Comparison of ENCODE assay signal across 8 mouse cellular contexts in genomic region chr6:108784796-108785195, GRCm38 (mm10). TPM values are rescaled to one million over a fixed set of nuclear protein-coding genes. Genes with fewer than 3 reads are reported as not detected.
DNase-seq lines count a peak whose midpoint lies in the region; ATAC-seq and TF ChIP-seq lines count a peak whose summit lies in the region.

No protein-coding gene starts in this region.

- ATAC-seq in heart, embryonic 12.5 days (ENCODE audit: insufficient number of reproducible peaks, low FRiP score): no peak
- ATAC-seq in hematopoietic stem cell, adult 5-6 weeks (replicated peaks in 1 of 2; ENCODE audit: insufficient read depth in 1 of 2, low FRiP score in 2 of 2, low TSS enrichment in 1 of 2, low read depth in 1 of 2, poor library complexity in 2 of 2, severe bottlenecking in 2 of 2): peak; percentile 78 to 89
- ATAC-seq in liver, embryonic 15.5 days (ENCODE audit: insufficient read depth): 0 out of 2 replicates have a peak, but pooled peaks have one; percentile 5
- no peak for ATAC-seq in stomach, embryonic 16.5 days (ENCODE audit: insufficient read depth, low FRiP score)

- DNase-seq in heart, adult 8-10 months (ENCODE audit: low spot score): no peak
- DNase-seq in MEL (ENCODE audit: low read depth, low spot score): peak; percentile 79
- no peak for DNase-seq in adrenal gland, postnatal 10 days
- DNase-seq in layer of hippocampus, postnatal 10 days (ENCODE audit: low spot score in 2 of 2): no peak

- TF ChIP-seq POLR2A in MEL (IDR thresholded peaks at IDR 0.05; ENCODE audit: control insufficient read depth in 1 of 2, insufficient read depth in 1 of 2, low read depth in 1 of 2, low read length in 2 of 2, poor library complexity in 1 of 2): no peak

- H3K4me2 ChIP-seq in heart, embryonic 12.5 days: peak overlapping the region; percentile 86
- H3K4me2 ChIP-seq in liver, embryonic 15.5 days: peak overlapping the region; percentile 81
- H3K4me2 ChIP-seq in stomach, embryonic 16.5 days (ENCODE audit: low read depth, low read length): peak overlapping the region; percentile 74

- H3K27ac ChIP-seq in heart, embryonic 12.5 days (ENCODE audit: poor library complexity, severe bottlenecking): no peak overlapping the region
- H3K27ac ChIP-seq in MEL (ENCODE audit: control insufficient read depth, low read depth, low read length): no peak overlapping the region
- no peak overlapping the region for H3K27ac ChIP-seq in liver, embryonic 15.5 days (replicated peaks)
- peak overlapping the region; percentile 32 for H3K27ac ChIP-seq in stomach, embryonic 16.5 days (ENCODE audit: low read length)

- no peak for TF ChIP-seq EP300 in MEL (IDR thresholded peaks at IDR 0.05; ENCODE audit: low read depth in 1 of 2, low read length in 2 of 2)

- H3K9ac ChIP-seq in heart, embryonic 12.5 days: peak overlapping the region; percentile 99; the same call in 1 of the 2 replicates
- H3K9ac ChIP-seq in MEL (ENCODE audit: control insufficient read depth, low read depth, low read length, poor library complexity, severe bottlenecking): no peak overlapping the region
- H3K9ac ChIP-seq in liver, embryonic 15.5 days: peak overlapping the region; percentile 96; the same call in 1 of the 2 replicates
- peak overlapping the region; percentile 99; the same call in 1 of the 2 replicates for H3K9ac ChIP-seq in stomach, embryonic 16.5 days (ENCODE audit: low read length)

- peaks cover 16% of the 10 kb centered on the region for H3K4me1 ChIP-seq in heart, embryonic 12.5 days (replicated peaks)
- peaks cover 0 to 4% of the 10 kb centered on the region in 2 experiments; a peak in 3 of 4 replicates for H3K4me1 ChIP-seq in MEL (ENCODE audit: control insufficient read depth in 1 of 2, insufficient read depth in 2 of 2, low read length in 2 of 2)
- peaks cover 32% of the 10 kb centered on the region for H3K4me1 ChIP-seq in liver, embryonic 15.5 days (replicated peaks)
- peaks cover 16% of the 10 kb centered on the region for H3K4me1 ChIP-seq in stomach, embryonic 16.5 days (ENCODE audit: control insufficient read depth, insufficient read depth, low read length)

- H3K9me3 ChIP-seq in heart, embryonic 12.5 days (replicated peaks): no peaks in the 10 kb centered on the region
- no peaks in the 10 kb centered on the region for H3K9me3 ChIP-seq in MEL (replicated peaks; ENCODE audit: insufficient read depth, low read length)
- no peaks in the 10 kb centered on the region for H3K9me3 ChIP-seq in liver, embryonic 15.5 days (replicated peaks)
- H3K9me3 ChIP-seq in stomach, embryonic 16.5 days (replicated peaks; ENCODE audit: control insufficient read depth, low read length): no peaks in the 10 kb centered on the region

- peaks cover 51% of the 10 kb centered on the region for H3K79me2 ChIP-seq in MEL (ENCODE audit: control insufficient read depth, insufficient read depth, low read length, poor library complexity)

- no peak; a peak in 1 of 6 replicates for TF ChIP-seq CTCF in MEL (IDR thresholded peaks at IDR 0.05 in 2 of 3, conservative IDR thresholded peaks at IDR 0.05 in 1 of 3; ENCODE audit: control insufficient read depth in 1 of 3, insufficient read depth in 1 of 3, low read depth in 2 of 3, low read length in 3 of 3, poor library complexity in 1 of 3, severe bottlenecking in 1 of 3)

- peak overlapping the region; percentile 99 for H3K4me3 ChIP-seq in heart, embryonic 12.5 days
- peak overlapping the region; percentile 85 to 98 for H3K4me3 ChIP-seq in MEL (ENCODE audit: control insufficient read depth in 1 of 2, insufficient read depth in 1 of 2, low read depth in 2 of 2, low read length in 2 of 2)
- H3K4me3 ChIP-seq in liver, embryonic 15.5 days (replicated peaks): peak overlapping the region; percentile 100
- H3K4me3 ChIP-seq in stomach, embryonic 16.5 days (replicated peaks; ENCODE audit: low read length): peak overlapping the region; percentile 100

- 0 out of 2 replicates have a peak, but pooled peaks cover 3% of the 10 kb centered on the region for H3K36me3 ChIP-seq in heart, embryonic 12.5 days
- H3K36me3 ChIP-seq in MEL (ENCODE audit: control insufficient read depth in 1 of 2, insufficient read depth in 2 of 2, low read length in 2 of 2): peaks cover 2 to 17% of the 10 kb centered on the region in 2 experiments; a peak in 3 of 4 replicates
- no peaks in the 10 kb centered on the region for H3K36me3 ChIP-seq in liver, embryonic 15.5 days (replicated peaks)
- no peaks in the 10 kb centered on the region for H3K36me3 ChIP-seq in stomach, embryonic 16.5 days (ENCODE audit: control insufficient read depth, insufficient read depth, low read length)

- H3K27me3 ChIP-seq in heart, embryonic 12.5 days (replicated peaks): no peaks in the 10 kb centered on the region
- H3K27me3 ChIP-seq in MEL (ENCODE audit: control insufficient read depth in 1 of 2, insufficient read depth in 2 of 2, low read length in 2 of 2): no peaks in the 10 kb centered on the region
- H3K27me3 ChIP-seq in liver, embryonic 15.5 days: no peaks in the 10 kb centered on the region
- no peaks in the 10 kb centered on the region for H3K27me3 ChIP-seq in stomach, embryonic 16.5 days (ENCODE audit: control insufficient read depth, insufficient read depth, low read length)

- no peak for TF ChIP-seq RAD21 in MEL (IDR thresholded peaks at IDR 0.05; ENCODE audit: low read depth, low read length)

- 41% methylated on average over 5 of the region's 5 CpGs for WGBS in heart, embryonic 12.5 days
- WGBS in liver, embryonic 15.5 days (ENCODE audit: insufficient replicate concordance): 9% methylated on average over 5 of the region's 5 CpGs
- WGBS in stomach, embryonic 16.5 days: 35% methylated on average over 5 of the region's 5 CpGs

TF ChIP-seq in MEL, 35 proteins besides CTCF, POLR2A, EP300 and RAD21:
- TF ChIP-seq GATA1 (IDR thresholded peaks at IDR 0.05; ENCODE audit: low read depth, low read length) (peak; percentile 29; the same call in 1 of the 2 replicates), TCF12 (IDR thresholded peaks at IDR 0.05; ENCODE audit: low read depth, low read length) (no peak), USF2 (IDR thresholded peaks at IDR 0.05; ENCODE audit: borderline replicate concordance in 1 of 2, insufficient read depth in 1 of 2, low read depth in 1 of 2, low read length in 2 of 2) (no peak), MXI1 (IDR thresholded peaks at IDR 0.05; ENCODE audit: low read depth, low read length) (peak; percentile 1; the same call in 1 of the 2 replicates)
TF ChIP-seq in MEL: peak in this region for 2.

RNA-seq across cellular contexts. Expression of gene Arl8b, which starts 1.9 kb away (rescaled TPM):
- polyA plus RNA-seq in heart, embryonic 12.5 days (2016; fragmentation: Nextera tagmentation; extraction: Ambion mirVana): 71.6 and 72.6 TPM in 2 replicates
- total RNA-seq in heart, adult 8-10 months (2022): 100 to 1,000 TPM in 2 of 4 experiments, 10 to 100 TPM in 2; 91.8 to 102 (median 97.3) TPM
- 37.7 and 45.2 TPM in 2 replicates for total RNA-seq in MEL (2012; rRNA removed)
- polyA plus RNA-seq in MEL (2012; ENCODE audit: insufficient read depth in 1 of 2, insufficient read length in 2 of 2, low read depth in 1 of 2, low replicate concordance in 2 of 2, missing spikeins in 1 of 2): 100 to 1,000 TPM in 1 of 2 experiments, 10 to 100 TPM in 1; 75.2 to 120 TPM
- total RNA-seq in hematopoietic stem cell, adult 5-6 weeks (2017): 61.6 and 67.1 TPM in 2 replicates
- 31.0 and 32.7 TPM in 2 replicates for polyA plus RNA-seq in liver, embryonic 15.5 days (2015; fragmentation: Nextera tagmentation; extraction: Ambion mirVana)
- 92.3 and 94.1 TPM in 2 replicates for polyA plus RNA-seq in stomach, embryonic 16.5 days (2015; fragmentation: Nextera tagmentation; extraction: Ambion mirVana)
- total RNA-seq in adrenal gland, postnatal 10 days (2021): 100 to 1,000 TPM; 101 to 103 TPM
- 100 to 1,000 TPM; 142 to 165 TPM for total RNA-seq in layer of hippocampus, postnatal 10 days (2021)

RNA-seq across cellular contexts. Expression of gene Edem1, which starts 43.6 kb away (rescaled TPM):
- polyA plus RNA-seq in heart, embryonic 12.5 days (2016; fragmentation: Nextera tagmentation; extraction: Ambion mirVana): 15.4 and 15.6 TPM in 2 replicates
- total RNA-seq in heart, adult 8-10 months (2022): 10 to 100 TPM in 2 of 4 experiments, 1 to 10 TPM in 2; 6.2 to 12.5 (median 9.0) TPM
- total RNA-seq in MEL (2012; rRNA removed): 10.8 and 11.1 TPM in 2 replicates
- polyA plus RNA-seq in MEL (2012; ENCODE audit: insufficient read depth in 1 of 2, insufficient read length in 2 of 2, low read depth in 1 of 2, low replicate concordance in 2 of 2, missing spikeins in 1 of 2): 10 to 100 TPM in 1 of 2 experiments, not detected in 1; 17.9 TPM
- total RNA-seq in hematopoietic stem cell, adult 5-6 weeks (2017): 18.5 and 27.3 TPM in 2 replicates
- polyA plus RNA-seq in liver, embryonic 15.5 days (2015; fragmentation: Nextera tagmentation; extraction: Ambion mirVana): 18.5 and 18.9 TPM in 2 replicates
- 34.2 and 49.0 TPM in 2 replicates for polyA plus RNA-seq in stomach, embryonic 16.5 days (2015; fragmentation: Nextera tagmentation; extraction: Ambion mirVana)
- total RNA-seq in adrenal gland, postnatal 10 days (2021): 10 to 100 TPM; 55.7 to 56.7 TPM
- total RNA-seq in layer of hippocampus, postnatal 10 days (2021): 10 to 100 TPM; 24.1 to 32.9 TPM

Comparison
In these comparisons a context has a peak if more than half of its experiments do, and no peak if none do; other contexts are left out.
1. ATAC-seq: peak in hematopoietic stem cell, adult 5-6 weeks (2 of 2) and liver, embryonic 15.5 days (single experiment); none in heart, embryonic 12.5 days (single experiment) and stomach, embryonic 16.5 days (single experiment).
2. Peak in every context shown above with its lines, with median percentiles within 50 percentile points of each other: H3K4me2 ChIP-seq and H3K4me3 ChIP-seq.